In the genomic region with DNA sequence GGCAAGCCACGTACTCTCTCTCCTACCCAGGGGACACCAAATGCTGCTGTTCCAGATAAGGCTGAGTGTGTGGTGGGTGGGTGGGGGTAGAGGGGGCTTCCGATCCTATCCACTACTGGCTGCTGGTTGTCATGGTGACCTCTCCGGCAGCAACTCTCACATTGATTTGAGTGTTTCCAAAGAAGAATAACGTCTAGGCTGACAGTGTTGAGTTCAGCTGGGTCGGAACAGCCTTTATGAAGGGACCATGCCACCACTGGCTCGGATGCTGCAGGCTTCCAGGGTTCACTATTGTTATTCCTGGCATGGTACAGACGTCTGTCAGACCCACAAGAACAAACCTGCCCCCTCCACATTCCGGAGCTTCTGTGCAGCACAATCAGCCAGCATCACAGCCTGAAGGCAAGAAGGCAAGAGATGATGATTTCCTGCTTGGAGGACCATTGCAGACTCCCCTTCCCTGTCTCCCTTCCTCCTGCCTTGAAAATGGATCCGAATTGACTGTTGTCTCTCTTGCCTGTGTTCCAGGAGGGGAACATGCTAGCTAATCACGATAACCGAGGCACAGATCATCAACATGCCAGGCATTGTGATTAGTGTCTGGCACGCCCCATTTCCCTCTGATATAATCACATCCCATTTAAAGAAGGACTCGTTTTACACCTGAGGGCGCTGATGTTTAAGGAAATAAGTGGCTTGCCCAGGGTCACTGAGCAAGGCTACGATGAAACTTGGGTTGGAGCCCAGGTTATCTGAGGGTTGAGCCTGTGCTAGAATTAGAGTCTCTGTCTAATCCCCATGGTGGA, we compare ENCODE assay signal across 13 mouse cellular contexts. TPM values are rescaled to one million over a fixed set of nuclear protein-coding genes. Genes with fewer than 3 reads are reported as not detected.
DNase-seq lines count a peak whose midpoint lies in the region; ATAC-seq and TF ChIP-seq lines count a peak whose summit lies in the region.
"Had no signal": no experiment of that assay in that cellular context is flagged by ENCODE, and none has a peak within 500 bp of the region (broad histone marks: within the 10 kb centered on the region; RNA-seq: fewer than 3 reads in every experiment).

No protein-coding gene starts in this region.

- no peaks in the 10 kb centered on the region for H3K4me1 ChIP-seq in kidney, embryonic 14.5 days (ENCODE audit: control insufficient read depth, insufficient read depth, low read length)
- H3K4me1 ChIP-seq in forebrain, embryonic 16.5 days (replicated peaks; ENCODE audit: control insufficient read depth, insufficient read depth, low read length): peaks cover 11% of the 10 kb centered on the region
- H3K4me1 ChIP-seq in hindbrain, postnatal 0 days (ENCODE audit: insufficient read depth, low read length): peaks cover 11% of the 10 kb centered on the region; the same call in 1 of the 2 replicates
- peaks cover 21% of the 10 kb centered on the region for H3K4me1 ChIP-seq in neural tube, embryonic 15.5 days
- H3K4me1 ChIP-seq in liver, embryonic 12.5 days: no peaks in the 10 kb centered on the region

- no peaks in the 10 kb centered on the region for H3K27me3 ChIP-seq in kidney, embryonic 14.5 days (ENCODE audit: control insufficient read depth, insufficient read depth, low read length)
- H3K27me3 ChIP-seq in forebrain, embryonic 16.5 days (replicated peaks; ENCODE audit: control insufficient read depth, insufficient read depth, low read length): no peaks in the 10 kb centered on the region
- no peaks in the 10 kb centered on the region for H3K27me3 ChIP-seq in hindbrain, postnatal 0 days (ENCODE audit: insufficient read depth, low read length)
- H3K27me3 ChIP-seq in neural tube, embryonic 15.5 days (replicated peaks): no peaks in the 10 kb centered on the region
- no peaks in the 10 kb centered on the region; the same call in 1 of the 2 replicates for H3K27me3 ChIP-seq in liver, embryonic 12.5 days (replicated peaks)
- H3K27me3 ChIP-seq: embryonic facial prominence, embryonic 13.5 days; limb, embryonic 12.5 days had no signal

- no peak for DNase-seq in kidney, postnatal 14 days
- DNase-seq in hindbrain, postnatal 0 days (ENCODE audit: low spot score): peak; percentile 66
- no peak for DNase-seq in lung, postnatal 36 days
- no peak for DNase-seq in gastrocnemius, adult 18-20 months (ENCODE audit: low spot score)
- DNase-seq: cerebellum, adult 2 months; layer of hippocampus, postnatal 36 days; right cerebral cortex, postnatal 14 days had no signal

- no peak for TF ChIP-seq CTCF in hindbrain, postnatal 0 days (IDR thresholded peaks at IDR 0.05; ENCODE audit: low read depth)

- no peaks in the 10 kb centered on the region for H3K9me3 ChIP-seq in kidney, embryonic 14.5 days (ENCODE audit: control insufficient read depth, low read length)
- H3K9me3 ChIP-seq in forebrain, embryonic 16.5 days (ENCODE audit: control insufficient read depth, low read length): no peaks in the 10 kb centered on the region
- no peaks in the 10 kb centered on the region for H3K9me3 ChIP-seq in hindbrain, postnatal 0 days (ENCODE audit: low read length)
- no peaks in the 10 kb centered on the region for H3K9me3 ChIP-seq in neural tube, embryonic 15.5 days (replicated peaks)
- no peaks in the 10 kb centered on the region for H3K9me3 ChIP-seq in liver, embryonic 12.5 days (replicated peaks)
- H3K9me3 ChIP-seq: embryonic facial prominence, embryonic 13.5 days; limb, embryonic 12.5 days had no signal

- peak; percentile 52 for ATAC-seq in kidney, embryonic 14.5 days (ENCODE audit: low FRiP score, low TSS enrichment)
- peak; percentile 79 for ATAC-seq in forebrain, embryonic 16.5 days
- ATAC-seq in hindbrain, postnatal 0 days: peak; percentile 82
- peak; percentile 72 for ATAC-seq in neural tube, embryonic 15.5 days (ENCODE audit: low FRiP score)
- ATAC-seq in liver, embryonic 12.5 days: no peak

- H3K27ac ChIP-seq in kidney, embryonic 14.5 days (ENCODE audit: low read depth, low read length): no peak overlapping the region
- peak overlapping the region; percentile 44 for H3K27ac ChIP-seq in forebrain, embryonic 16.5 days (ENCODE audit: low read length)
- H3K27ac ChIP-seq in hindbrain, postnatal 0 days: peak overlapping the region; percentile 46; the same call in 1 of the 2 replicates
- peak overlapping the region; percentile 77 for H3K27ac ChIP-seq in neural tube, embryonic 15.5 days (replicated peaks)
- no peak overlapping the region for H3K27ac ChIP-seq in liver, embryonic 12.5 days
- H3K27ac ChIP-seq: embryonic facial prominence, embryonic 13.5 days; limb, embryonic 12.5 days had no signal

- H3K9ac ChIP-seq in kidney, embryonic 14.5 days (ENCODE audit: low read depth, low read length): no peak overlapping the region
- peak overlapping the region; percentile 41; the same call in 1 of the 2 replicates for H3K9ac ChIP-seq in forebrain, embryonic 16.5 days (replicated peaks; ENCODE audit: low read depth, low read length)
- no peak overlapping the region for H3K9ac ChIP-seq in hindbrain, postnatal 0 days (replicated peaks; ENCODE audit: low read length)
- no peak overlapping the region for H3K9ac ChIP-seq in neural tube, embryonic 15.5 days (replicated peaks)
- H3K9ac ChIP-seq in liver, embryonic 12.5 days: no peak overlapping the region
- H3K9ac ChIP-seq: embryonic facial prominence, embryonic 13.5 days; limb, embryonic 12.5 days had no signal

- 17% methylated on average over 15 of the region's 15 CpGs for WGBS in kidney, embryonic 14.5 days
- 31% methylated on average over 15 of the region's 15 CpGs for WGBS in forebrain, embryonic 16.5 days
- 15% methylated on average over 15 of the region's 15 CpGs for WGBS in hindbrain, postnatal 0 days
- WGBS in neural tube, embryonic 15.5 days: 16% methylated on average over 15 of the region's 15 CpGs
- 55% methylated on average over 15 of the region's 15 CpGs for WGBS in liver, embryonic 12.5 days (ENCODE audit: insufficient replicate concordance)

- H3K4me2 ChIP-seq in kidney, embryonic 14.5 days (replicated peaks; ENCODE audit: low read depth, low read length): no peak overlapping the region
- H3K4me2 ChIP-seq in forebrain, embryonic 16.5 days (ENCODE audit: low read length): peak overlapping the region; percentile 34
- peak overlapping the region; percentile 24 for H3K4me2 ChIP-seq in hindbrain, postnatal 0 days (ENCODE audit: low read depth, low read length)
- peak overlapping the region; percentile 41 for H3K4me2 ChIP-seq in neural tube, embryonic 15.5 days
- no peak overlapping the region for H3K4me2 ChIP-seq in liver, embryonic 12.5 days
- H3K4me2 ChIP-seq: embryonic facial prominence, embryonic 13.5 days; limb, embryonic 12.5 days had no signal

- no peak overlapping the region for H3K4me3 ChIP-seq in kidney, embryonic 14.5 days (ENCODE audit: low read length)
- H3K4me3 ChIP-seq in forebrain, embryonic 16.5 days (replicated peaks; ENCODE audit: low read length): no peak overlapping the region
- no peak overlapping the region for H3K4me3 ChIP-seq in hindbrain, postnatal 0 days (ENCODE audit: low read length)
- H3K4me3 ChIP-seq in neural tube, embryonic 15.5 days (replicated peaks): no peak overlapping the region
- no peak overlapping the region for H3K4me3 ChIP-seq in liver, embryonic 12.5 days
- H3K4me3 ChIP-seq: embryonic facial prominence, embryonic 13.5 days; limb, embryonic 12.5 days had no signal

- no peaks in the 10 kb centered on the region for H3K36me3 ChIP-seq in kidney, embryonic 14.5 days (ENCODE audit: control insufficient read depth, insufficient read depth, low read length)
- H3K36me3 ChIP-seq in forebrain, embryonic 16.5 days (ENCODE audit: control insufficient read depth, insufficient read depth): no peaks in the 10 kb centered on the region
- no peaks in the 10 kb centered on the region for H3K36me3 ChIP-seq in hindbrain, postnatal 0 days (ENCODE audit: insufficient read depth, low read length)
- H3K36me3 ChIP-seq in neural tube, embryonic 15.5 days: no peaks in the 10 kb centered on the region
- H3K36me3 ChIP-seq in liver, embryonic 12.5 days: no peaks in the 10 kb centered on the region
- H3K36me3 ChIP-seq: embryonic facial prominence, embryonic 13.5 days; limb, embryonic 12.5 days had no signal

RNA-seq across cellular contexts. Expression of a gene that starts 17.4 kb away (rescaled TPM):
- 0.49 and 0.66 TPM in 2 replicates for polyA plus RNA-seq in kidney, embryonic 14.5 days (2014; fragmentation: Nextera tagmentation; extraction: Ambion mirVana)
- 0.56 and 0.66 TPM in 2 replicates for polyA plus RNA-seq in forebrain, embryonic 16.5 days (2015; fragmentation: Nextera tagmentation; extraction: Ambion mirVana)
- 11.2 and 15.4 TPM in 2 replicates for total RNA-seq in hindbrain, postnatal 0 days (2014; rRNA removed)
- polyA plus RNA-seq in hindbrain, postnatal 0 days (2015; fragmentation: Nextera tagmentation; extraction: Ambion mirVana): 0.68 and 0.89 TPM in 2 replicates
- 0.68 and 0.69 TPM in 2 replicates for polyA plus RNA-seq in neural tube, embryonic 15.5 days (2015; fragmentation: Nextera tagmentation; extraction: Ambion mirVana)
- 0.17 and 0.25 TPM in 2 replicates for polyA plus RNA-seq in liver, embryonic 12.5 days (2016; fragmentation: Nextera tagmentation; extraction: Ambion mirVana)
- 1 to 10 TPM; 3.6 to 4.7 TPM for total RNA-seq in gastrocnemius, adult 18-20 months (2021)

Comparison
In these comparisons a context has a peak if more than half of its experiments do, and no peak if none do; other contexts are left out.
1. H3K27ac ChIP-seq: peak in forebrain, embryonic 16.5 days (single experiment), hindbrain, postnatal 0 days (single experiment) and neural tube, embryonic 15.5 days (single experiment); none in kidney, embryonic 14.5 days (single experiment) and liver, embryonic 12.5 days (single experiment).
2. H3K4me2 ChIP-seq: peak in forebrain, embryonic 16.5 days (single experiment), hindbrain, postnatal 0 days (single experiment) and neural tube, embryonic 15.5 days (single experiment); none in kidney, embryonic 14.5 days (single experiment) and liver, embryonic 12.5 days (single experiment).